Mouse (Mus musculus) frontal cortex, postnatal 25 days (tissue): ENCODE measurements at regions not wholly inside any gene's neighbourhood (a gene's known extent, or its start where the extent isn't known, plus 50 kb on each side); places are given as distances from the start of the nearest gene placed in this dataset.

Experiments
- DNase-seq, 2 experiments: peaks; one replicate each; pipeline ENCODE4 v3.0.0; 2022; ENCODE audit warnings: low spot score in 2 of 2

DNA sequence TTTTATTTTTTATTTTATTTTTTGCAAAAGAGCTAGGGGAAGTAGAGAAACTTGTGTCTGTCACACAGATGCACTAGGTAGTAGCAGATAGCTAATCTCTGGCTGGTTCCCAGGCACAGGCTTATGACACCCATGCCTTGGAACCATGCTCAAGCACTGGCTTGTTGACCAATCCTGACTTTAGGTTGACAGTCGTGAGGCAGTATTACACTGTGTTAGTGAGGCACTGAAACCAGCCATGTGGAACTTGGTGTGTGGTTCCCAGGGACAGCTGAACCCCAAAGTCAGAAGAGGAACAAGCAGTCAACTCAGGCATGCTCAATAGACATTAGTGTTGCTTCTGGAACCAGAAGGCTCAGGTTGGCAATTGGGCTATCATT, 601.1 kb upstream of the Nox3 start:
- no peak for DNase-seq

DNA sequence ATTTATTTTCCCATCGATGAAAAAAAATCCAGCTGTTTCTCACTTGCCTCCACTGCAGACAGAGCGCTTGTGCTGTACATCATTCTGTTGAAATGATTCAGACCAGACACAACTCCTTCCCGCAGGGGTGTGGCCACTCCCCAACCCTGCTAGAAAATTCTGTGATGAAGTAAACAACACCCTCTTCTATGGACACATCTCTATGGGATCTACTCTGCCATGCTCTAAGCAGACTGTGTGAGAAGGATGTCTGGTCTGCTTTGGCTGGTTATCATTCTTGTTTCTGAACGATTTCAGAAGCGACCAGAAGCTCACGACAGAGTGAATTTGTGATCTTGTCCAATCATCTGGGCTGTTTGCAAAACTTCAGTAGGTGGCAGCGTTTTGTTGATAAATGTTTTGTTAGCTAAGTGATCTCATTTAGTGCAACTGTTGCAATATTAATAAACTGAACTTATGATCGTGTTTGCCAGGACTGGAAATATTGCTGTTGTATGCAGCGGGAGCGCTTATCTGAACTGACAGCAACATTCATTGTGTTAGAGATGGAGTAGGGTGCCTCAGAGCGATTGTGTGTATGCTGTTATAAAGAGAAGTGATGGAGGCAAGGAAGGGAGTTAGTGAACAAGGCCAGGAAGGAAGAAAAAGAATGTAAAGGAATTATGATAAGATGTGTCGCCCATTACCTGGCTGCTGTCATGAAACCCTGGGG, 605.2 kb upstream of the Nox3 start:
- DNase-seq: no peak

- DNase-seq: no peak
These were observed 615.8 kb upstream of the Nox3 start for GRCm38 (mm10) chr17:4311785-4312379.

DNA sequence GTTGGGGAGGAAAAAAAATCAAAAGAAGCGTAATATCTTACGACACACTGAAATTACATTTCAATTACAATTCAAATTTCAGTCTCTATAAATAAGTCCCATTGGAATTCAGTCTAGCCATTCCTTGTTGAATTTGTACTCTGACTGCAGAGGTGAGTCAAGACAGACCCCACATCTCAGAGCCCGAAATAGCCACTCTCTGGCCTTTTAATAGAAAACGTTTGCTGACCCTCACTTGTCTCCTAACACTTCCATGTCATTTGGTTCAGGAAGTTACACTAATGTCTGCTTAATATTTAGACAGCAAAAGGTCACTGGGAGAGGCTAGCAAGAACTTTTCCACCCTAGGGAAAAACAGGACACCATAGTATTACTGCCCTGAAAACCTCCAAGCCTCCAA, 623.1 kb upstream of the Nox3 start:
- DNase-seq: no peak

DNA sequence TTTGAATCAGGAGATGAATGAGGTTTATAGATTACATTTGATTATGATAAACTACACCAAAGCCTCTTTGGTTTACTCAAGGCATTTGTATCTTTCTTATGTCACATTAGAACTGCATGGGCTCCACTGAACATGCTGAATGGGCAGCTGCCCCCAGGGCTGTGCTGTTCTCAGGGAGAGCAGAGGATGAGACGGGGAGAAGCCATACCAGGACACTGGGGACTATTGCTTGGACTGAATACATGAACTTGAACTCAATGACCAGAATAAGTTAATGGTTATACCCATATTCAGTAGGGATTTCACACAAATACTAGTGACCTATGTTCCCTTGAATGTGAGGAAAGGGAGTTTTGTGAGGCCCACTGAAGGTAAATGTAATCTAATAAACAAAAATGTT, 632.7 kb upstream of the Nox3 start:
- DNase-seq: no peak

GRCm38 (mm10) chr17:4331650-4332049, 635.6 kb upstream of the Nox3 start:
- DNase-seq: no peak

DNA sequence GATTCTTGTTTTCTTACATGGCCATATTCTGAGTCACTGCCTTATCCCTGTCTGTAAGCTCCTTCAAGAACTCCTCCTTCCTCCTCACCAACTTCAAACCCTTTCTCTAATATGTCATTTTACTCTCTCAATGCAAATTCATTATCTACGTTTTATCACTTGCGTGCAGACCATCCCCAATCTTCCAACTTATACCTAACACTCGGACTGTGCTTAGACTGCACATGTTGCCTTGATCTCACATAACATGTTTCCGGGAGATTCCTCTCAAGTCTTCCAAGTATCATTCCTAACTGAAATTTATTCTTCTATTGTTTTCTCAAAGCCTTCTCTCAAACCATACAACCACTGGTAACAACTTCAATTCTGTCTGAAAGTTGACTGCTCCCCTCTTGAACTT, 637.0 kb upstream of the Nox3 start:
- no peak for DNase-seq

DNA sequence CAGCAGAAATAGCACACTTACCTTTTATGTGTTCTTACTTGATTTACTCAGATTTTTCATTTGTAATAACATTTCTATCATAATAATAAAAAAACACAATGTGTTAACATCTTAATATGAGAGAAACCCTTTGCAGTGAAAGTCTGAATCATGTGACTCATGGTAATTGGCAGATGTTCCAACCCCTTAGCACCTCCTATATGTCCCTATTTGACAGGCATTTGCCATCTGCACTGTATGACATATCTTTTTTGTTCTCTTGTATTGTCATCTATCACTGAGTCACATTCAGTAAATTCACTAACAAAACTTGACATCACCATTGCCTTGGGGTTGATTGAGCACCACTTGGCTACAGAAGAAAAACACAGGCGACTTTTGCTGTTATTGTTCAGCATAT, 641.1 kb upstream of the Arid1b start:
- no peak for DNase-seq

DNA sequence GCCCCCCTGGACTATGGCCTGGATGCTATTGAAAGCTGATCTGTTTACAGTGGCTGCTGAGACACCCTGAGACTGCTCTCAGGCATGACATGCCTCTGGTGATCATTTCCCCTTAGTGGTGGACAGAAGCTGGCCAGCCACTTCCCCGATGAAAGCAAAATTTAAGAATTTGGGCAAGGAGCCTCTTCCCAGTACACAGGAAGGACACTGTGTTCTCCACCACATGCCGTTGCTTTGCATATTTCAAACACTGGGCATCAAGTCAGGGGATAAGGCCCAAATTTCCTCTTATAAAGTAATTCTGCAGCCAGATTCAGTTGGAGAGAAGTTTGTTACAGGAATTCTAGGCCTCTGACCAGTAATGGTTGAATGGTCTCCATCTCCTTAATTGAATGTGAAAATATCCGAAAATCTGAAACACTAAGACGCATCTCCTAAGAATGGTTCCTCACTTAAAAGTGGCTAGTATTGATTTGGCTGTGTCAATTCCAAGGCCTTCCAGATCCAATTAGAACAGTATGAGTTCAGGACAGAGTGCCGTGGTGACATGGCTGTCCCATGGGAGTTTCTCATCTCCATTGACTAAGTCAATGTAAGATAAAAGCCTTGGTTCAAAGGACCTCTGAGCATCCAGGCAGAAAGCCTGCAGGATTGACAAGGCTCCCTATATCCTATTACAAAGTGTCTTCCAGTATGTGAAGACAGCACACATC, 638.5 kb upstream of the Arid1b start:
- no peak for DNase-seq

DNA sequence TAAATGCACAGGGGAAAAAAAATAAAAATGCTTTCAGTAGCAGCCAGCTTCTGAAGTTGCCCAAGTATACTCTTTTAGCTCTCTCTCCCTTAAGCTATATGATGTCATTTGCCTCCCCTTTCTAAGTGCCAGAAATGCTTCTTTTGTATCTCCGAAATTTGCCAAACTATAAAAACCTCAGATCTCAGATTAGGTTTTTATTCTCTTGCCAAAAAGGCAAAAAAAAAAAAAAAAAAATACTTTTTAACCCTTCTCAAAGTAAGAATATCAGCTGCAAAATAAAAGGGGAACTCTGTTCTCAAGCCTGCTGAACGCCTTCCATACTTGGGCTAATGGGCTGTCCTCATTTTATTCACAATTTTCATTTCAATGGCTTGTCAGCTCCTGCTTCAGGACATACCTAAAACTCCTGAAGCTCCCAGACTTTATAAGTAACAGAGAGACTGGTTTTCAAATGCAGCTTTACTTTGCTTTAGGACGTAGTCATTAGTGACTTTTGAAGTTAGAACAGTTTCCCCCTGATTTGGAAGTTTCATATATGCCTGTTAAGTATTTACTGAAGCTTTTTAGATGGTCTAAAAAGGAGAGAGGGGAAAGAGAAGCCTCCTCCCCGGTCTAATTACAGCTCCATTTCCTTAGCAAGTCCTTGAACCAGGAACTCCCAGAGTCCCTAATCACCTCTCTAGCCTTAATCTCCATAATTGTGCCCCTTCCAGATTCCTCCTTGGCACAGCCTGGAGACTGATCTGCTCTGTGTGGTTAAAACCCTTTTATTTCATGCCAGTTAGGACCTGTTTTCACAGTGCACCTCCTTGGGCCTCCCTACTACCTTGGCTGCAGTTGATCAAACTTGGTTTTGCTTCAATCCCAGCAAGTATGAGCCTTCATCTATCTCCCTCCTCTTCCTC, 633.5 kb upstream of the Arid1b start:
- DNase-seq: no peak

- DNase-seq: no peak
These were observed 628.3 kb upstream of the Arid1b start for GRCm38 (mm10) chr17:4365811-4366210.

DNA sequence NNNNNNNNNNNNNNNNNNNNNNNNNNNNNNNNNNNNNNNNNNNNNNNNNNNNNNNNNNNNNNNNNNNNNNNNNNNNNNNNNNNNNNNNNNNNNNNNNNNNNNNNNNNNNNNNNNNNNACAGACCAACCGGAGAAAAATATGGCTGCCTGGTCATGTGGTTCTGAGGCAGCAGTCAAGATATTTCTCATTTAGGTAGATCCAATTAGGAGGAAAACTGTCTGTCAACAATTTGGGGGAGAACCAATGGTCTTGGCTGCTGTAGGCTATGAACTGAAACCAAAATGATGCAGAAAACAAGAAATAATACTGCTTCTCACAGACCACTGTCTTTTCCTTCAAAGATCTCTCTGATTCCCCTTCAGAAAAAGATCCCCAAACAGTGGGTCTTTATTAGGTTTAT, 613.7 kb upstream of the Arid1b start:
- no peak for DNase-seq

GRCm38 (mm10) chr17:4380873-4381272, 613.3 kb upstream of the Arid1b start:
- no peak for DNase-seq

DNA sequence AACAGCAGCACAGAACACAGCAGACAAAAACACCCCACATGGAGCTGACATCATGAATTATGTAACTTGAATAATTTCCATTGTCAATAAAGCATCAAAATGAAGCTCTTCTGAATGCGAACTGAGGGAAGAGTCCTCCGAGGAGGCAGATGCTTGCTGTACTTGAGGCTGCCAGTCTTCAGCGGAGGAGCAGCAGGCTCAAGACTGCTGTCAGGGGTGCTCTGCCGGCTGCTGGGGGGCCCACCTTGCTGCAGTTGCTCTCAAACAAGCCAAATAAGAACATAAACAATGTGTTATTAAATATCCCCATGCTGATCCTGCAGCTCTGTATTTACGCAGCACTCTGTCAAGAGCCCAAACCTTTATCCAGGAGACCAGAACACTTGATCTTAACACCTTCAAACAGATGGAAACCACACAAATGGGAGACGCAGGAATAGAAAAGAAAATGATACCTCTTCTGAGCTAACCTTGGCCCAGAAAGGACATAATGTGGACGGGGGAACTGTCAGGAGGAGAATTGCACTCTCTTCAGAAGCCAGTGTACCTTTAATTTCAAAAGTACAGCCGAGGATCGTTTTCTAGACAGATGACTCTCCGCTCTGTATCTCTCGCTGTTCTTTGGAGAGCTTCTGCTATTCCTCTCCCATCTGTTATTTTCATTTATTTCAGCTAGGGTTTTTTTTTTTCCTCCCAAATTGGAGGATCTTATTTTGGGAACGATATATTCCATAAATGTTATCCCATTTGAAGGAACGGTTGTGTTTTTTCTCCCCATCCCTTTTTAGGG, 612.0 kb upstream of the Arid1b start:
- DNase-seq: peak; percentile 5 to 8

DNA sequence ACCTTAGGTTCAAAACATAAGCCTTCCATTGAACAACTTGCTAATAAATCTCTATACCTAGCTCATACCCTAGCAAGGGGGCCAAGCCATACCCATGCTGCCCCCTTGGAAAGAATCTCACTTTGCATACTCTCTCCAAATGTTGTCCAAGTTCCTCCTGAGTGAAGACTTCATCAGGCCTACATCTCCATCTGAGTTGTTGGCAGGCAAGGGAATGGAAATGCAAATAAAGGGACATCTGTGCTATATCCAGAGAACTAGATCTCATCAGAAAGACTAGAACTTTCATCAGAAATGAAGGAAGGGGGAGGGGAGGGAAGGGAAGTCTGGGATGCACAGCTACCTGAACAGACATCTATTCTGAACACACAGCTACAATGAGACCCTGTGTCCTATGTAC, 611.4 kb upstream of the Arid1b start:
- DNase-seq: no peak

DNA sequence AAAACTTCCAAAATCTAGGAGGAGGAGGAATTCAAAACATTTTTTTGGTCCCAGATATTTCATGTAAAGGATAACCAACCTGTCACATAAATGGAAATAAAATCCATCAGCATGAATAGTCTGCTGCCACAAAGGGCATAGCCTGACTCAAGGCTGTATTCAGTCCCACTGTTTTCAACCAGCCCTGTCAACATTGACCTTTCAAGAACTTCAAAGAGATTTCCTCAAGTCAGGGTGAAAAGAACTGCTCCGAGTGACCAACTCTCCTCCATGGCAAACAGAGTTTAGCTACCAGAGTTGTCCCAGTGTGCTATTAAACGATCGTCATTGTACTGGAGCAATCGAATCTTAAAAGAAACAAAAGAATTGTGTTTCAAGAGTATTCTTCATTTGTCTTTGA, 606.5 kb upstream of the Arid1b start:
- no peak for DNase-seq

- DNase-seq: no peak
These were observed 604.1 kb upstream of the Arid1b start for GRCm38 (mm10) chr17:4390012-4390411.

DNA sequence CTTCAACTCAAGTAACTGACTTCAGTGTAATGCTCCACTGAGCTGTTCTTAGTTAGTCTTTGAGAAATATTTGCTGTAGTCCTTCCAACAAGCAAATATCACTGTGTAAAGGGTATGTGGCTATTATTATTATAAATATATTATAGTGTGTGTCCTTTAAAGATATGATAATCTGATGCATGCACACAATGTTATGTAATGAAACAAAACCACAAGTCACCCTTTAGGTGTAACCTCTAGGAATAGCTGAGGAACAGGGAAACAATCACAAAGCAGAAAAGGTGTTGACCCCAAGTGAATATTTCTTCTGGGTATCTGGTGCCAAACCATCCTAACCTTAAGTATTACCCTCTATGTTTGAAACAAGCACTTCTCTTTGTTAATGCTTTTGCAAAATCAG, 603.6 kb upstream of the Arid1b start:
- DNase-seq: no peak

- no peak for DNase-seq
These were observed 602.9 kb upstream of the Arid1b start for GRCm38 (mm10) chr17:4391210-4391609.

GRCm38 (mm10) chr17:4396119-4396518, 598.0 kb upstream of the Arid1b start:
- no peak for DNase-seq

GRCm38 (mm10) chr17:4417686-4418085, 576.4 kb upstream of the Arid1b start:
- no peak for DNase-seq
